Mouse (Mus musculus): ENCODE data around the gene Xab2.
A peak's percentile ranks its signal among the peaks of the same experiment; 100 is the strongest.

The Xab2 gene

DNA sequence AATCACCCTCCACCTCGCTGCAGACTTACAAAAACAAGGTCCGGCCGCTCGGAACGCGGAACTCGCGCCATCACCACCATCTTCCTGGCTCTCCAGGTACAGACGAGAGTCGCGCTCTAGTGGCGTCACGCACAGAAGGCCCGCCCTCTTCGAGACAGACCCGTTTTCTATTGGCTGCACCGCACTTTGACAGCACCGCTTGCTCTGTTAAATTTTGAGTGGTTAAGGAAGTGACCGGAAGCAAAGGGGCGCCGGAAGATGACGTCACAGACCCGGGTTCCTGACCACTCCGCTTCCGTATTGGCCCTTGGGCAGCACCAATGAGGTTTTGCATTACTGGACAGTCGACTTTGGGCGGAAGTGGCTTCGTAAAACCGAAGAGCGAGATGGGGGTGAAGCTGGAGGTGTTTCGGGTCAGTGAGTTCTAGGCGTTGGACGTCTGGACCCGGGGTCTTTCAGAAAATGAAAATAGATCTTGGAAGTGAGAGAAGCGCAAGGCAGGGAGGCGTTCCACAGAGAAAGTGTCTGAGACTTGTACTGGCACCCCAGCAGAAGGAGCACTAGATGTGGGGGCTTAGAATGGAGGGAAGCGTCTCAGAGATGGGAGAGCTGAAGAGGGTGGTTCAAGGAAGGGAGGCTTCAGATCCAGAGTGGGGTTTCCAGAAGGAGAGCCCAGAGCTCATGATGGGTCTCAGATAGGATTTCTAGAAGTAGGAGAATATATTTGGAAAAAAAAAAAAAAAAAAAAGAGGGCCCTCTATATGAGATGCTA is at the start of gene Xab2, which contains the start of gene Pet100:
Xab2 (minus strand) TSS at position 118 of the 772 bp plus-strand sequence.
Pet100 (plus strand) TSS at position 350 of the 772 bp plus-strand sequence.
- DNase-seq, result peak; percentile 100

DNA sequence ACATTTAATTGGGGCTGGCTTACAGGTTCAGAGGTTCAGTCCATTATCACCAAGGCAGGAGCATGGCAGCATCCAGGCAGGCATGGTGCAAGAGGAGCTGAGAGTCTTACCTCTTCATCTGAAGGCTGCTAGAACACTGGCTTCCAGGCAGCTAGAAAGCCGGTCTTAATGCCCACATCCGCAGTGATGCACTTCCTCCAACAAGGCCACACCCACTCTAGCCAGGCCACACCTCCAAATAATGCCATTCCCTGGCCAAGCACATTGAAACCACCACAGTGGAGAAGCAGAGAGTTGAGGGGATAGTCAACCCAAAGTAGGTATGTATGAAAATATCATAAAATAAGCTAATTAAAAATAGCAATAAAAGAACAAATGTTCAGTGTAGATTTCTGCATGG is 49.3 kb upstream of the Xab2 start:
- peak; percentile 29 for DNase-seq

DNA sequence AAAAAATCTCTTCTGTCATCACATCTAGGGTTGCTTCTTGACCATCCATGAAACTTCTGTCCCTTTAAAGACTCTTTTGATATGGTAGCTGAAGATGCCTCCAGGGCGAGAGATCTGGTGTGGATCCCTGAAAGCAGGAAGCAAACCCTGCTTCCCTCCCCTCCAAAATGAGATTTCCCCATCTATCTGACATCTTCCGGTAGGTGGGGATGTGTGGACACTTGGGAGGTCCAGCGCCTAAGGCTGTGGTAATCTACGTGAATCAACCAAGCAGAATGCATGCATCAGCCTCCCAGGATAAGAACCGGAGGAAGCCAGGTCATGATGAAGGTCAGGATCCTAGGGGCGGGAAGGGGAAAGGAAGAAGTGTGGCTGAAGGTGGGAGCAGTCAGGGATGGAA is 44.4 kb upstream of the Xab2 start, which contains the start of gene Mcemp1:
Mcemp1 (plus strand) TSS at position 248 of the 400 bp plus-strand sequence.
- no peak for DNase-seq

DNA sequence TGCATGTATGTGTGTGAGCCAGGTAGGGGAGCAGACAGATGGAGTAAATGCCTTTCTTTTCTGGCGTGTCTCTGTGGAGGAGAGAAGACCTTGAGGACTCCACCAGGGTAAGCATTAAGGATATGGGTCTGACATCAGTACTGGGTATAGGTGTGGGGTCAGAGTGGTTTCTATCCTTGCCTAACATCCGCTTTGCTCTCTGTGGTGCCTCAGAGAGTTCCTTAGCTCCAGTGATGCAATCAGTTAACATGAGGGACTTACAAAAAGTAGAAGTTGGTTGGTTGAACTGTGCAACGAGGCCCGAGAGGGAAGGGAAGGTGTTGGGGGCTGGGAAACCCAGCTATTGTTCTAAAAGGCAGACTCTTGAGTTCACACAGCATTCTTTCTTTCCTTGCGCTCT is 43.3 kb upstream of the Xab2 start:
- DNase-seq, result no peak

DNA sequence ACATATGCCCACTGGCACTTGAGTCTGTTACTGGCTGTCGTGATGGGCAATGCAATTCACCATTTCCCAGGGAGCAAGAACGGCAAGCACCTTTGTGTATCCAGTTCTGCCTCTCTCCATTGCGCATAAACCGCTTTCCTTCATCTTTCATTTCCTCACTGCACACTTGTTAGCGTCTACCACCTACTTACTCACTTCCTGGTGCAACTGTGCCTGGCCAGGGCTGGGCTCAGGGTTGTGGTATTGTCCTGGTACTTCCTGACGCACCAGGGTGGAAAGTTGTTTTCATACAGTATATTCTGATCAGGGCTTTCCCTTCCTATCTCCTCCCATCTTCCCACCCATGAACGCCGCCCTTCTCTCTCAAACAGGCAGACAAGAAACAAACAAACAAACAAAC is 39.8 kb upstream of the Xab2 start:
- no peak for DNase-seq

DNA sequence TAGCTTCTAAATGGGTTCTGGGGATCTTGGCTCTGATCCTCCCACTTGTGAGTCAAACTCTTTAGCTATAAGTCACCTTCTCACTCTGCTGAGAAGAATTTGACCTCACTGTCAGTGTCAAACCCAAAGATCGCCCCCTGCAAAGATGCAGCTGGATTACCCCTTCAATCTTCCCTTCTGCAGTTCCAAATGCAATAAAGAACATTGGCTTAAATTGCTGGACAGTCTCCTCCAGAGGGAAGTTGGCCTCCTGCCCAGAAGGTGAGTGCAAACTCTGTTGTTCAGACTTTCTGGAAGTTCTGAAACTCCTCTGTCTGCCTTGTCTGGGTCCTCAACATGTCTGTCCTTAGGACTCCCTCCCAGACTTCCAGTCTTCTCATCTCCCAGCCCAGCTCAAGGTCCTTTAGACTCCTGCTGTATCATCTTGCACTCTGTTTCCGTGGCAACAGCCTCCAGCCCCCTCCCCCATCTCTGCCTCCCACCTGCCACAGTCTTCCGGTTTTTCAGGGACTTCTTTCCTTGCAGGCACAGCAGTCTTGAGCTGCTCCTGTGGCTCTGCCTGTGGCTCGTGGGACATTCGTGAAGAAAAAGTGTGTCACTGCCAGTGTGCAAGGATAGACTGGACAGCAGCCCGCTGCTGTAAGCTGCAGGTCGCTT is 35.7 kb upstream of the Xab2 start:
- DNase-seq, result no peak

DNA sequence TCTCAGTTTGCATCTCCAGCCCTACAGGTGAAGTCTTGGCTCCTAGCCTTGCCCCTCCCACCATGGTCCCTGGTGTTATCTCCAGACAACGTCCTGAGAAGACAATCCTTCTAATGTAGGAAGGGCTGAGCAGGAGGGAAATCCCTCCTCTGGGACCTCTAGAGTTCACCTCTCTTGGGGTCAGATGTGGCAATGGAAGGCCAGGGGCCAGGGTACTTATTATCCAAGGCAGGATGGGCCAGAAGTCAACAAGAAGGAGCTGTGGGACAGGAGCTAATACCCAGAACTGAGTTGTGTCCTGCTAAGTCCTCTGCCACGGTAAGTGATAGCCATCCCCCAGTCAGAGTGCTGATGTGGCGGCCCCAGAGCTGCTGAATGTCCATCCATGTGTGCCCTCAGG is 34.4 kb upstream of the Xab2 start, which contains the start of gene Retn:
Retn (plus strand) TSS at position 245 of the 400 bp plus-strand sequence.
- no peak for DNase-seq

DNA sequence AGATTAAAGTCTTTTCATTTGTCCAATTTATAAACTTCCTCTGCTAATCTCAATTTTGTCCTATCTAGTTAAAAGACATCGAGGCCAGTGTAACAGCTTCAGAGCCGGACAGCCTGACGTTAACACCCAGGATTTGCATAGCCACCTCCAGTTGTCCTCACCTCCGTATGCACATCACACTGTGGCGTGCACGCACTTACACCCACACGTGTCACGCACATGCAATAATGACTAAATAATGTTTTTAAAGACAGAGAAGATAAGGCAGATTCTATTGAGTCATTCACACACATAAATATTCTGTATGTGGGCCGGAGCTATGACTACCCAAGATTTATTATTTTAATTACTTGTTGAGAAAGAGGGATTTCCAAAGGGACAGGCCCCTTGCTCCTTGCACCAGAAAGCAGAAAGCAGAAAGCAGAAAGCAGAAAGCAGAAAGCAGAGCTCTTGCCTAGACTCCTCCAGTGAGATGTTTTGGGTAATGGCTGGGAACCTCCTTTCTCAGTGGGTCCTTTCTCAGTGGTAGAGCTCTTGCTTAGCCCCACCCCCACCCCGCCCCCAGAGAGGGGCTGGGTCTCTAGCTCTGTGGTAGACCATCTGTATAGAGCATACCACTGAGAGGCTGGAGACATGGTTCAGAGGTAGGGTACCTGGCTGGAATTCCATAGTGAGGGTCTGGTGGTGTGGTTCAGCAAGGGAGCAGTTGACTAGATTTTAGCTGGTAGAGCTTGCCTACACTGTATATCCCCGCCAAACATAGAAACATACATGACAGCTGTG is 33.8 kb upstream of the Xab2 start:
- DNase-seq, result no peak

DNA sequence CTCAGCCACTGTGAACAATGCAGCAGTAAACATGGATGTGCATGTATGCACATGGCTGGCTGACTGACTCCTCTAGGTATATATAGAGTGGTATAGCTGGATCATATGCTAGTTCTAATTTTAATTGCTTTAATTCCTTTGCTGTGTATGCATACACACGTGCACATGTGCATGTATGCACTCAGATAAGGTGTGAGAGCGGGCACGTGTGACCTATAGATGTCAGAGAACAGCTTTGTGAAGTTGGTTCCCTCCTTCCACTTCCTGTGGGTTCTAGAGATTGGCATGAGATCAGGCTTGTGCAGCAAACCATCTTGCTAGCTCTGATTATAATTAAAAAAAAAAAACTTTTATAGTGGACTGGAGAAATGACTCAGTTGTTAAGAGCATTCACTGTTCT is 31.7 kb upstream of the Xab2 start:
- no peak for DNase-seq

DNA sequence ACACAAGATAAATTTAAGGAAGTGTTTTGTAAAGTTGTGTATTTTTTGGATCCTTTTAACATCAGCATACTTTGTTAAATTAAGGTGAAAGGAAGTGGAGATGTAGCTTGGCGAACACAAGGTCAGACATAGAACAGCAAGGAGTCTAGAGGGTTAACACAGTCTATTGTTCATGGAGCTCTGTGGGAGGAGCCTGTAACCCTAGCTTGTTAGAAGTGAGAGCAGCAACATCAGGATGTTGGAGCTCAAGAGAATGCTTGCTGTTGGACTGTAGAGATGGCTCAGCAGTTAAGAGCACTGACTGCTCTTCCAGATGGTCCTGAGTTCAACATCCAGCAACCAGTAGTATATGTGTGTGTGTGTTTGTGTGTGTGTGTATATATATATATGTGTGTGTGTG is 27.9 kb upstream of the Xab2 start:
- no peak for DNase-seq

DNA sequence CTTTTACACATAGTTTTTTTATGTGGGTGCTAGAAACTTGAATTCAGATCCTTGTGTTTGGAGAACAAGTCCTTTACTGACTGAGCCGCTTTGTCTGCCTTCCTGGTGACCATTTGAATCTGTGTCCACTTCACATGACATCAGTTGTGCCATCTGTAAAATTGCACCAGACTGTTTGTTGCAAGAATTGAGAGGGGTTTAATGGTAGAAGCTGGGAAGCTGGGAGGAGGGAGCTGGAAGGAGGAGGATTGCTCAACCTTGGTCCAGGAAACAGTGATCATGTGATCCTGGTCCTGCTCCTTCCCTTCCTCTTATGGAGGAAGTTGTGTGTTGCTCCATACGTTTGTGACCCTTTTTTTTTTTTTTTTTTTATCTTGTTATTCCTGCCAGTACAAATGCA is 27.2 kb upstream of the Xab2 start:
- DNase-seq, result no peak

DNA sequence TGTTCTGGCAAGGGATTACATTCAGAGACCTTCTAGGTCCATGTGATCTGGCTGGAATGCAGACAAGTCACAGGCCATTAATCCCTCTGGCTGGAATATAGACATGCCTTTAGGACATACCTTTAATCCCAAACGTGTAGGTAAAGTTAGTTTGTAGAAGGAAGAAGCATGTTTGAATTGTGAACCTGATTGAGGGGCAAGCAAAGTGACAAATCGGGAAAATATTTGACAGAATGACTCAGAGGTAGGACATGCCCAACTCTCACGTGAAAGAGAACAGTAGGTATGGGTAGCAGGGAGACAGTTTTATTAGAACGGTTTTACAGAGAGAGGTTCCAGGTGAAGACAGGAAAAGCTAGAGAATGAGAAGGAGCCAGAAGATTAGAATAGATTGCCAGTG is 26.4 kb upstream of the Xab2 start:
- DNase-seq, result no peak

DNA sequence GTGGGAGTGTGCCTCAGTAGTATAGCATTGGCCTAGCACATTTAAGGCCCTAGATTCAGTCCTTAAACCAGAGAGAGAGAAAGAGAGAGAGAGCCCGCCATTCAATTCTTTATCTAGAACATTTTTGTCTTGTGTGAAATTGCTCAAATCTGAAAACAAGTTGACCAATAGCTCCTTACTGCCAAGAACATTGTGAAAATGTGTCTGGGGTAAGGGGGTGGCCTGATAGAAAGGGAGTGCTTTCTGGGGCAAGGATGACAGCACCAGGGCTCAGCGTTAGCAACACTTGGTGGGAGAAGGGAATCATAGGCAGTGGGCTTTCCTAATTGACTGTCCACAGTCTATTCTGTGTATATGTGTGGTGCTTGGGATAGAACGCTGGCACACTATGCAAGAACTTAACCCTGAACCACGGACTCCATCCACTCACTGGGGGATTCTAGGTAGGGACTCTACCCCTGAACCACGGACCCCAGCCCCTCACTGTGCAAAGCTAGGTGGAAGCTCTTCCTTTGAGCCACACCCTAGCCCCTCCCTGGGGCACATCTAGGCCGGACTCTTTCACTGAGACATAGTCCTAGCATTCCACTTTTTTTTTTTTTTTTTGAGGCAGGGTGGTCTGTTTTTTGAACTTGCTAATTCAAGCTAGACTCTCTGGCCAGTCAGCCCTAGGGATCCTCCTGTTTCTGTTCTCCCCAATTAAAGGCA is 25.9 kb upstream of the Xab2 start:
- no peak for DNase-seq

DNA sequence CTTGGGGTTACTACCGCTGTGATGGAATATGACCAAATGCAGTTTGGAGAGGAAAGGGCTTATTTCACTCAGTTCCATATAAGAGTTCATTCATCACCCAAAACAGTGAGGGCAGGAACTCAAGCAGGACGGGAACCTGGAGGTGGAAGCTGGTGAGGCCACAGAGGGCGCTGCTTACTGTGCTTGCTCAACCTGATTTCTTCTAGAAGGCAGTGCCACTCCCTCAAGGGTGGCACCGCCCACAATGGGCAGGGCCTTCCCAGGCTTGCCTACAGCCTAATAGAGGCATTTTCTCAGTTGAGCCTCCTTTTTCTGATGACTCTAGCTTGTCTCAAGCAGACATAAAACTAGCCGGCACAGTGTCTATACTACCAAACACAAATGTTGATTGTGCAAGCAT is 24.7 kb upstream of the Xab2 start:
- peak; percentile 27 for DNase-seq

DNA sequence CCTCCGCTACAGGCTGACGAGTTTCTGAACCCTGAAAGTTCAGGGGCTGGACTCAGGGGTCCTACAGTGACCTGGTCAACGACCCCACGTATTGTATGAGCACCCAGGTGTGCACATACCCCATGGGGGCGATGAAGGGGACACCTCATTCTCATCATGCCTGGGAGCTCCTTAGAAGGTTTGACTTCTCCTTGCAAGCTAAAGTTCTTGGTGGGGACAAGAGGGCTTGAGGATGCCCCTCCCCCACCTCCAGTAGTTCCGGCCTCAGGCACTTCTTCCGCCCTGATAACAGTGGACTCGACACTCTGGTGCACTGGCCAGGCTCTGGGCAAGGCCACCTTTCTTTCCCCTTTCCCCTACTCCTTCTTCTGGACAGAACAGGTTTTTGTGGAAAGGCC is 10.4 kb upstream of the Xab2 start:
- DNase-seq, result peak; percentile 54

DNA sequence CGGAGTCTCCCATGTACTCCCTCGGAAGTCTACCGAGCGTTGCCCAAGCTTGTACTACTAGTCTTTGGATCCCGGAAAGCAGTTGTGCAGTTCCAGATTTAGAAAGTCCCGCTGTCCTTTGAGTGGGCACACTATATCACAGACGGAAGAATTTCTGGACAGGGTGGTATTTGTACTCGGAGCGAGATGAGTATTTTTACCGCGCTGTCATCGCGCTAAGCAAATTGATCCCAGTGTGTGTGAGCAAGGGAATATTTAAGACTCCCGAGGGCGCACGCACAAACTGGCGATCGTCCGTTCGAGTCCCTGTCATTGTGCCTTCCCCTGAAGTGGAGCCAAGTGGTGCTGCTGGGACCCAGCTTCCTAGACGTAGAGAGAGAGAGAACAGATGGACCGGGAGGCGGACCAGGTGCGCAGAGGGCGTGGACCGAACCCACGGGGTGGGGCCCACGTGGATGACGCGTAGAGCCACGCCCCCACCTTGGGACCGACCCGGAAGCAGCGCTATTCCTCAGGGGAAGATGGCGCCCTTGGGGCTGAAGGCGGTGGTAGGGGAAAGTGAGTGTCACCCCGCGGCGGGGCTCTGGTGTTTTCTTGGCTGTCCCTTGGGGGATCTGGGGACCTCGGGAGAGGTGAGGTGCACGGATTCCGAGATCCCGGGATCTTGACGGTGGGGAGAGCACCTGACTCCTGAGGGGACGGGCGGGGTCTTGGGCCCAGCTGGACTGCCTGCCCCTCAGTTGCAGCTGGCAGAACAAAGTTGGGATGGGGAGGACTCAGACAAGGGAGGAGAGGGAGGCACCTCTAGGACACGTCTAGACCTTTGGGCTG is 9.7 kb upstream of the Xab2 start, which contains the start of gene Stxbp2:
Stxbp2 (plus strand) TSS at position 309 of the 831 bp plus-strand sequence.
- peak; percentile 86 for DNase-seq

DNA sequence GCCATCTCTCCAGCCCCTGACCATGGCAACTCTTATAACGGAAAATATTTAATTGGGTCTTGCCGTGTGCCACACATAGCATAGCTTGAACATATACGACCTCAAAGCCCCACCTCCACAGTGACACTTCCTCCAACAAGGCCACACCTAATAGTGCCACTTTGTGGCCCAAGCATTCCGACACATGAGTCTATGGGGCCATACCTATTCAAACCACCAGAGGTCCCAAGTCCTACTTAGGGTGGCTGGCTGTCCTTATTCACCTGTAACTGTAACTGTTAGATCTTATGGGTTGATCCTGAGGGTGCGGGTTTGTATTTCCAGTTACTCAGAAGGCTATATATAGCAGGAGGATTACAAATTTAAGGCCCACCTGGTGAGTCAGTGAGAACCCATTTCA is 6.9 kb upstream of the Xab2 start:
- DNase-seq, result no peak

DNA sequence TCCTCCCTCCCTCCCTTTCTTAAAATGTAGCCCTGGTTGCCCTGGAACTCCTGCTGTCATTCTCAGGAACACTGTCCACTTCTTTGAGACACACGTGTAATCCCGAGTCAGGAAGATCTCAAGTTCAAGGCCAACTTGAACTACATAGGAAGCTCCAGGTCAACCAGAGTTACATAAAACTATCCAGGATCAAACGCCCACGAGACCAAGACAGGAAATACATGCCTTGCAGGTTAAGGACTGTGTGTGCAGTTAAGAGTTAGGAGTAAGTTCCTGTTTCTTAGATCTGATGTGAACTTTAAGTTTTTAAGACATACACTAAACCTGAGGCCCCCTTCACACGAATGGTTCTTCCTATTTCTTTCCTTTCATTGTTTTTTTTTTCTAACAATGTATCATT is 5.9 kb upstream of the Xab2 start:
- no peak for DNase-seq

DNA sequence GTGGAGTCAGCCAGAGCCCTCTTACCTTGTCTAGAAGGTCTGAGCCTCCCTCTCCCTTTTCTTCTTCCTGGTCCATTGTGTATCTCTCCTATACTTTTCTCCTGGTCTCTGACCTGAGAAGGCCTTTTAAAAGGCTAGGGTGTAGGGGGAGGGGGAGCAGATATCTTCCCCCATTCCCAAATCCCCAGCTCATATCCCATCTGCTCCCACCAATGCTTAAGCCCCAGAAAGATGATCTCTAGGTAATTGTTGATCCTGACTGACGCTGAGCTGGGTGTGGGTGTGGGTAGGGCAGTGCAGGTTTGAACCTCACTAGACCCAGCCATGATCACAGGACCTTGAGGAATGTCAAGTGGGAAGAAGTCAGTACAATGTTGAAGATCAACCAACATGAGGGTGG is 4.3 kb upstream of the Xab2 start, which contains the start of gene Pcp2:
Pcp2 (minus strand) TSS at position 101 of the 400 bp plus-strand sequence.
- DNase-seq, result no peak

DNA sequence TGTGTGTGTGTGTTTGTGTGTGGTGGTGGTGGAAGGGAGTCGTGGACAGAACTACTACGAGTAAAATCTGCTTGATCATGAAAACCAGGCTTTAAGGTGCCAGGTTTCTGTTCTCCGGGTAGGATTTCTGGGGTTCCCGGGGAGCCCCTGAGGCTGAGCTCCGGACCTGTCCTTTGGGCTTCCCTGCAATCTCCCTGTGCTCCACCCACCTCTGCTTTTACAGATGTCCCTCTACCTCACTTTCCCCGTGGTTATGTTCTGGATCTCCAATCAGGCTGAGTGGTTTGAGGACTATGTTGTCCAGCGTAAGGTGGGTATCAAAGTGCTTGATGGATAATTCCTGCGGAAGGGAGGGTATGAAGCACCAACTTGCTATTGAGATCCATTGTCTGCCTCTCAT is 1.0 kb upstream of the Xab2 start:
- peak; percentile 54 for DNase-seq

DNA sequence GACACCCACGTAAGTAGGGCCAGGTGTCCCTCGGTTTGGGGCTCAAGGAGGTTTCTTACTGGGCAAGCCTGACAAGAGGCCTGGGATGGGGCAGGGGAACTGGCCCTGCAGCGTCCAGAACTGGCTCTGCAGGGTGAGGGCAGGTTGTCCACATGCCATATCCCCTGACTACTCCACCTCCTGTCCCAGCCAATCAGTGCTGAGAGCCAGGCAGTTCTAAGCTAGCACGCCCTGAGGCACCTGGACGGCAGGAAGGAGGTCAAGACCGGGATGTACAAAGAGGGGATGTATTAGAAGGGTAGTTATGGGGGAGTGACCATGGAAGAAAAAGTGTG is 11.3 kb downstream of the Xab2 start:
- no peak for DNase-seq
